Mouse (Mus musculus) heart, embryonic 15.5 days (tissue): ENCODE results near the gene Il2rb. TPM values are rescaled to one million over a fixed set of nuclear protein-coding genes. Genes with fewer than 3 reads are reported as not detected.
A peak's percentile ranks its signal among the peaks of the same experiment; 100 is the strongest.

Source experiments
- ATAC-seq: fragments of 200-750 bp; cut with Nextera tagmentation; replicated peaks from 2 replicates; pipeline ENCODE4 v1.8.0; 2017; ENCODE audit warnings: low read depth, moderate TSS enrichment; ENCODE audit not compliant: insufficient number of reproducible peaks, insufficient read depth, low FRiP score
- H3K27ac ChIP-seq: fragments of 300-500 bp; sonication (generic); 2 replicates; pipeline ENCODE4 v1.5.1; 2015; ENCODE audit warnings: mild to moderate bottlenecking, inconsistent platforms
- H3K27me3 ChIP-seq: fragments of 300-500 bp; sonication (generic); 2 replicates; pipeline ENCODE4 v1.6.1; 2015; ENCODE audit warnings: inconsistent platforms
- H3K36me3 ChIP-seq: fragments of 300-500 bp; sonication (generic); 2 replicates; pipeline ENCODE4 v1.6.1; 2015; ENCODE audit warnings: mild to moderate bottlenecking, inconsistent platforms
- H3K4me1 ChIP-seq: fragments of 300-500 bp; sonication (generic); replicated peaks from 2 replicates; pipeline ENCODE4 v1.6.1; 2015; ENCODE audit warnings: inconsistent platforms
- H3K4me2 ChIP-seq: fragments of 300-500 bp; sonication (generic); 2 replicates; pipeline ENCODE4 v1.6.1; 2015; ENCODE audit warnings: inconsistent platforms, mild to moderate bottlenecking, moderate library complexity
- H3K4me3 ChIP-seq: fragments of 300-500 bp; sonication (generic); 2 replicates; pipeline ENCODE4 v1.5.1; 2015; ENCODE audit warnings: mild to moderate bottlenecking, inconsistent platforms
- H3K9ac ChIP-seq: fragments of 300-500 bp; sonication (generic); 2 replicates; pipeline ENCODE4 v1.6.1; 2015; ENCODE audit warnings: mild to moderate bottlenecking, inconsistent platforms
- H3K9me3 ChIP-seq: fragments of 300-500 bp; sonication (generic); replicated peaks from 2 replicates; pipeline ENCODE4 v1.6.1; 2016; ENCODE audit warnings: inconsistent platforms
- WGBS: fragments of 180-500 bp; shearing (Covaris S2); methylation state at CpG from one replicate; pipeline ENCODE4 v1.1.7; 2015; ENCODE audit warnings: mixed read lengths; 5-methylcytosine and 5-hydroxymethylcytosine counted together
- polyA plus RNA-seq: library from polyadenylated mRNA; unstranded; fragments of >200 nt; fragmentation: Nextera tagmentation; extraction: Ambion mirVana; gene quantifications from 2 replicates; pipeline ENCODE4 v1.2.1, GENCODE M21; 2015

The Il2rb gene
- polyA plus RNA-seq, 1 experiment from 2014 or later, result 0.30 TPM

DNA sequence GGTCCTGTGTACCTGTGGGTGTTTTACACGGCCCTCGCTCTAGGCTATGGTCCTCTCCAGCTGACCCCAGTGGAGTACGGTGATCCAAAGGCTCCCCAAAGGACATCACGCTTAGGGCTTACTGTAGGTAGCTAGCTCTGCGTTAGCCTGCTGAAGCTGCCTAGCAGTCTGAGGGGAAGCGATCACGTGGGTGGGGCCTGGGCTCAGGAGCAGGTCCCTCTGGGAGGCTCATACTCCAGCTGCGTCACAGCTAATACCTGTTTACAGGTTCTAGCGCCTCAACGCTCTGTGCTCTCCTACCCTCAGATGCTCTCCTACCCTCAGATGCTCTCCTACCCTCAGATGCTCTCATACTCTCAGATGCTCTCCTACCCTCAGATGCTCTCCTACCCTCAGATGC, 64.2 kb downstream of the Il2rb start:
- no peak overlapping the region for H3K4me2 ChIP-seq
- peaks cover 6% of the 10 kb centered on the region for H3K36me3 ChIP-seq
- no peak overlapping the region for H3K27ac ChIP-seq

DNA sequence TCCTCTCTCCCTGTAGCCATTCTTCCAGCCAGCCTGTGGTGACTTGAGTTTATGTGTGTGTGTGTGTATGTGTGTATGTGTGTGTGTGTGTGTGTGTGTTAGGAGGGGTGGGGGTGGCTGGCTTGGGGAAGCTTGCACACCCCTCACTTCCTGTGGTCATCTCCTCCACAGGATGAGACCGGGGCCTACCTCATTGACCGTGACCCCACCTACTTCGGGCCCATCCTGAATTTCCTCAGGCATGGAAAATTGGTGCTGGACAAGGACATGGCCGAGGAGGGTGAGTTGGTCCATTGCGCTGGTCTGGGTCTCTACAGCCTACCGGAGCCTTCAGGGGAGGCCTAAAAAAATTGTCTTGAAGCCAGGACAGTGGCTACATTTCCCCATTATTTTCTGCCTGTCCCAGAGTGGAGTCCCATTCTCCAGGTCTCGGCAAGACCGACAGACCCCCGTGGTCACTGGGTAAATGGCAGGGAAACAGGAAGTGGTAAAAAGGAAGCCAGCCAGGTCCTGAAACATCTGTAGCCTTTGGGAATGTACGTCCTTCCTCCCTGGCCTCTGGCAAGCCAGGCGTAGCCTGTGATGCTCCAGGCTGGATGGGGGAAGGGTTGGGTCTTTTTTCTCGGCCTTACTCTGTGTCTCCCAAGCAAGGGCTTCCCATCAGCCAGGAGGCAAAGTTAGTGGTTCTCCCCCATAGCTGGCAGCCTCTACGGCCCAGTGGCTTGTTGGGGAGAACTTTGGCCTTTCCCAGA, 65.0 kb downstream of the Il2rb start:
- peak overlapping the region; percentile 62 for H3K27ac ChIP-seq
- H3K9me3 ChIP-seq, result no peaks in the 10 kb centered on the region
- H3K36me3 ChIP-seq, result peaks cover 6% of the 10 kb centered on the region
- WGBS, result 76% methylated on average over 13 of the region's 13 CpGs
- peaks cover 13% of the 10 kb centered on the region; the same call in 1 of the 2 replicates for H3K27me3 ChIP-seq
- no peak overlapping the region for H3K9ac ChIP-seq
- H3K4me2 ChIP-seq, result peak overlapping the region; percentile 86
- peak overlapping the region; percentile 68 for H3K4me3 ChIP-seq
- H3K4me1 ChIP-seq, result peaks cover 19% of the 10 kb centered on the region
- ATAC-seq, result no peak

More for the DNA sequence above, 64.2 kb downstream of the Il2rb start:
- 90% methylated on average over 10 of the region's 10 CpGs for WGBS
- Histone ChIP-seq H3K4me3 (no peak overlapping the region), H3K27me3 (peaks cover 11% of the 10 kb centered on the region; the same call in 1 of the 2 replicates), H3K9ac (no peak overlapping the region), H3K4me1 (peaks cover 22% of the 10 kb centered on the region), H3K9me3 (no peaks in the 10 kb centered on the region)
- no peak for ATAC-seq

Other genes with a start within 250 kb of the Il2rb start
- gene Csf2rb2, start 189.6 kb downstream of the Il2rb start, polyA plus RNA-seq, result 0.42 and 0.54 TPM in 2 replicates
- 1.2 and 3.0 TPM in 2 replicates for gene Csf2rb, start 169.5 kb downstream of the Il2rb start, polyA plus RNA-seq
- gene Tex33, start 99.4 kb downstream of the Il2rb start, polyA plus RNA-seq, result not detected in 2 replicates
- 22.6 and 38.7 TPM in 2 replicates for gene Tst, start 89.4 kb downstream of the Il2rb start, polyA plus RNA-seq
- 1.3 and 1.5 TPM in 2 replicates for gene Mpst, start 88.9 kb downstream of the Il2rb start, polyA plus RNA-seq
- 19.1 and 28.5 TPM in 2 replicates for gene Kctd17, start 66.7 kb downstream of the Il2rb start, polyA plus RNA-seq
- gene Tmprss6, start 26.6 kb downstream of the Il2rb start, polyA plus RNA-seq, result 0.21 and 0.60 TPM in 2 replicates
- gene C1qtnf6, start 36.1 kb upstream of the Il2rb start, polyA plus RNA-seq, result 28.9 and 37.3 TPM in 2 replicates
- gene Sstr3, start 49.4 kb upstream of the Il2rb start, polyA plus RNA-seq, result 0.11 and 0.20 TPM in 2 replicates
- gene Rac2, start 77.5 kb upstream of the Il2rb start, polyA plus RNA-seq, result 9.3 and 52.8 TPM in 2 replicates
- gene Cyth4, start 101.8 kb upstream of the Il2rb start, polyA plus RNA-seq, result 5.5 and 11.7 TPM in 2 replicates
- gene Elfn2, start 223.5 kb upstream of the Il2rb start, polyA plus RNA-seq, result 0.10 and 0.19 TPM in 2 replicates